Mouse (Mus musculus) stomach, postnatal 0 days (tissue): Measurements from ENCODE around the gene Camk2n2.

Experiments used
- CTCF ChIP-seq: IDR thresholded peaks from 2 replicates; pipeline ENCODE4 v1.5.1; 2016; ENCODE audit warnings: antibody characterized with exemption, low read depth, mild to moderate bottlenecking, moderate library complexity
- EP300 ChIP-seq: optimal IDR thresholded peaks from 2 replicates; pipeline ENCODE3; 2016; ENCODE audit warnings: antibody characterized with exemption

DNA sequence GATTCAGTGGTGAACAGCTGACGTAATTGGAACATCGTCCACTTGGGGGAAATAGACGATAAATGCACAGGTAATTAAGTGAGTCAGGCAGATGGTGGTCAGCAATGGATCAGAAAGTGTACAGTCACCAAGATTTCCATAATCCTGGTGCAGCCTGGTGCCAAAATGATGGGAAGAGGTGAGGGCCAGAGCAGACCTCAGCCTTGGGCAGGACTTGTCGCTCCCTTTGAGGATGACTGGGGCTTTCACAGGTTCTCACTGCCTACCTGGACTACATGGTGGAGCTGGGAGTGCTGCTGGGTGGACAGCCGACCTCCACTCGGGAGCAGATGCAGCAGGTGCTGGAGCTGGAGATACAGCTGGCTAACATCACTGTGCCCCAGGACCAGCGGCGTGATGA, 16.3 kb upstream of the Camk2n2 start:
- TF ChIP-seq EP300, result no peak
- no peak for TF ChIP-seq CTCF
